Mouse (Mus musculus) neutrophil, adult 65 days (primary cell): Measurements from ENCODE around the gene Igsf21. TPM values are rescaled to one million over a fixed set of nuclear protein-coding genes. Genes with fewer than 3 reads are reported as not detected.

Source experiments
- total RNA-seq: library from RNA; stranded (reverse); gene quantifications from 2 replicates; pipeline ENCODE4 v1.2.4, GENCODE M21; 2023

Gene Igsf21
- total RNA-seq, result not detected in 2 replicates

GRCm38 (mm10) chr4:140246180-140247005, at the start of gene Igsf21:
Gene Igsf21, minus strand, starts transcription at chr4:140246784.

